Mouse (Mus musculus) c-Kit-negative CD71-positive TER-119-positive erythroid progenitor cells, embryonic 14.5 days (primary cell): ENCODE results near the gene Pnpla8.
A peak's percentile ranks its signal among the peaks of the same experiment; 100 is the strongest.
"Not testable (repeated sequence)": the region's sequence is repeated elsewhere in the genome, so short reads cannot be mapped to it uniquely, and the experiment has no call there.

Source experiments
- DNase-seq: peaks from one replicate; pipeline ENCODE4 v3.0.0-alpha.2; 2013; ENCODE audit warnings: low read depth, low spot score

The Pnpla8 gene

GRCm38 (mm10) chr12:44269311-44269831 lies 48.2 kb downstream of the Pnpla8 start:
- peak; percentile 69 for DNase-seq

- no peak for DNase-seq
Measured at GRCm38 (mm10) chr12:44274125-44274835, 53.1 kb downstream of the Pnpla8 start.

- DNase-seq: not testable (repeated sequence)
Measured at GRCm38 (mm10) chr12:44280147-44280546, 59.0 kb downstream of the Pnpla8 start.

- DNase-seq: no peak
Measured at GRCm38 (mm10) chr12:44281534-44281933, 60.4 kb downstream of the Pnpla8 start.

- no peak for DNase-seq
Measured at GRCm38 (mm10) chr12:44283378-44283777, 62.2 kb downstream of the Pnpla8 start.

- no peak for DNase-seq
Measured at GRCm38 (mm10) chr12:44286992-44287391, 65.8 kb downstream of the Pnpla8 start.

GRCm38 (mm10) chr12:44292281-44292680 lies 71.1 kb downstream of the Pnpla8 start:
- DNase-seq: peak; percentile 55

- no peak for DNase-seq
Measured at GRCm38 (mm10) chr12:44300793-44301192, 79.6 kb downstream of the Pnpla8 start.

- DNase-seq: no peak
Measured at GRCm38 (mm10) chr12:44304012-44304411, 82.8 kb downstream of the Pnpla8 start.

- DNase-seq: no peak
Measured at GRCm38 (mm10) chr12:44304869-44305268, 83.7 kb downstream of the Pnpla8 start.

- DNase-seq: no peak
Measured at GRCm38 (mm10) chr12:44308221-44308620, 87.1 kb downstream of the Pnpla8 start.

- DNase-seq: no peak
Measured at GRCm38 (mm10) chr12:44315212-44315611, 94.0 kb downstream of the Pnpla8 start.

GRCm38 (mm10) chr12:44325091-44325490 lies 103.9 kb downstream of the Pnpla8 start:
- no peak for DNase-seq

GRCm38 (mm10) chr12:44327452-44327851 lies 106.3 kb downstream of the Pnpla8 start:
- DNase-seq: no peak

- no peak for DNase-seq
Measured at GRCm38 (mm10) chr12:44328381-44329315, 107.5 kb downstream of the Pnpla8 start, which contains the start of gene Nrcam. Gene Nrcam (plus strand): TSS chr12:44328885.

- no peak for DNase-seq
Measured at GRCm38 (mm10) chr12:44329316-44330215, 108.4 kb downstream of the Pnpla8 start.

GRCm38 (mm10) chr12:44330216-44330719 lies 109.1 kb downstream of the Pnpla8 start:
- DNase-seq: no peak

- no peak for DNase-seq
Measured at GRCm38 (mm10) chr12:44337136-44337640, 116.0 kb downstream of the Pnpla8 start.

- no peak for DNase-seq
Measured at GRCm38 (mm10) chr12:44338195-44338622, 117.0 kb downstream of the Pnpla8 start.

- no peak for DNase-seq
Measured at GRCm38 (mm10) chr12:44344075-44344474, 122.9 kb downstream of the Pnpla8 start.

GRCm38 (mm10) chr12:44345251-44345650 lies 124.1 kb downstream of the Pnpla8 start:
- DNase-seq: no peak
